Mouse (Mus musculus) hindbrain, embryonic 14.5 days (tissue): Measurements from ENCODE around the gene Rflnb. TPM values are rescaled to one million over a fixed set of nuclear protein-coding genes. Genes with fewer than 3 reads are reported as not detected.

Experiments used
- ATAC-seq: fragments of 200-750 bp; cut with Nextera tagmentation; 2 replicates; pipeline ENCODE4 v1.8.0; 2017; ENCODE audit warnings: moderate number of reproducible peaks, mild to moderate bottlenecking, moderate TSS enrichment, moderate library complexity; ENCODE audit not compliant: low FRiP score
- DNase-seq: peaks from one replicate; pipeline ENCODE4 v3.0.0-alpha.2; 2015; ENCODE audit warnings: low spot score
- H3K27ac ChIP-seq: fragments of 300-500 bp; sonication (generic); 2 replicates; pipeline ENCODE4 v1.5.1; 2014; ENCODE audit warnings: mild to moderate bottlenecking, moderate library complexity
- H3K27me3 ChIP-seq: fragments of 300-500 bp; sonication (generic); 2 replicates; pipeline ENCODE4 v1.6.1; 2014; ENCODE audit warnings: mild to moderate bottlenecking, low read length, mixed read lengths; ENCODE audit not compliant: control insufficient read depth, insufficient read depth
- H3K36me3 ChIP-seq: fragments of 300-500 bp; sonication (generic); replicated peaks from 2 replicates; pipeline ENCODE4 v1.6.1; 2014; ENCODE audit not compliant: control insufficient read depth, insufficient read depth
- H3K4me1 ChIP-seq: fragments of 300-500 bp; sonication (generic); replicated peaks from 2 replicates; pipeline ENCODE4 v1.6.1; 2014; ENCODE audit warnings: antibody characterized with exemption, low read length, mixed read lengths; ENCODE audit not compliant: control insufficient read depth, insufficient read depth
- H3K4me2 ChIP-seq: fragments of 300-500 bp; sonication (generic); replicated peaks from 2 replicates; pipeline ENCODE4 v1.6.1; 2014; ENCODE audit warnings: mild to moderate bottlenecking, moderate library complexity
- H3K4me3 ChIP-seq: fragments of 300-500 bp; sonication (generic); replicated peaks from 2 replicates; pipeline ENCODE4 v1.5.1; 2014; ENCODE audit warnings: mild to moderate bottlenecking, low read length
- H3K9ac ChIP-seq: fragments of 300-500 bp; sonication (generic); 2 replicates; pipeline ENCODE4 v1.6.1; 2014
- H3K9me3 ChIP-seq: fragments of 300-500 bp; sonication (generic); 2 replicates; pipeline ENCODE4 v1.6.1; 2016; ENCODE audit warnings: low read length; ENCODE audit not compliant: control insufficient read depth
- WGBS: fragments of 180-500 bp; shearing (Covaris S2); extraction: QIAGEN DNeasy Blood & Tissue Kit; methylation state at CpG from one replicate; pipeline ENCODE4 v1.1.7; 2014; 5-methylcytosine and 5-hydroxymethylcytosine counted together
- polyA plus RNA-seq: library from polyadenylated mRNA; unstranded; fragments of >200 nt; fragmentation: Nextera tagmentation; extraction: Ambion mirVana; gene quantifications from 2 replicates; pipeline ENCODE4 v1.2.1, GENCODE M21; 2014

Gene Rflnb
- polyA plus RNA-seq, 1 experiment from 2014 or later: 9.0 TPM

DNA sequence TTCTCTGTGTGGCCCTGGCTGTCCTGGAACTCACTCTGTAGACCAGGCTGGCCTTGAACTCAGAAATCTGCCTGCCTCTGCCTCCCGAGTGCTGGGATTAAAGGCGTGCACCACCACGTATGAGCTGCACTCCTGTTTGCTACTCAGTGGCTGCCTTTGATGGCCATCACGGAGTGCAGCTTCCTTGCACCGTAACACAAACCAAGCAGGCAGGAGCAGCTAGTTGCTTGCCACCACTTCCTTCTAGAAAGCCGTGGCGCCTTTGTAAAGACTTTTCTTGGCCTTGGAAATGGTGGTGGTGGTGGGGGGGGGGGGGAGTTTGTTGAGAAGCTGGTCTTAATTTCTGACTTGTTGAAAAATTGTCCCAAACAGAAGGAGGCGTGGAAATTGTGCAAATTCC lies 12.5 kb upstream of the Rflnb start:
- no peaks in the 10 kb centered on the region for H3K27me3 ChIP-seq
- DNase-seq (no peak), ATAC-seq (no peak)
- WGBS: 89% methylated on average over 8 of the region's 8 CpGs
- no peaks in the 10 kb centered on the region for H3K9me3 ChIP-seq
- H3K9ac ChIP-seq: no peak overlapping the region
- peaks cover 12% of the 10 kb centered on the region for H3K36me3 ChIP-seq
- H3K4me2 ChIP-seq: no peak overlapping the region
- peaks cover 14% of the 10 kb centered on the region for H3K4me1 ChIP-seq
- H3K27ac ChIP-seq: no peak overlapping the region
- H3K4me3 ChIP-seq: no peak overlapping the region

DNA sequence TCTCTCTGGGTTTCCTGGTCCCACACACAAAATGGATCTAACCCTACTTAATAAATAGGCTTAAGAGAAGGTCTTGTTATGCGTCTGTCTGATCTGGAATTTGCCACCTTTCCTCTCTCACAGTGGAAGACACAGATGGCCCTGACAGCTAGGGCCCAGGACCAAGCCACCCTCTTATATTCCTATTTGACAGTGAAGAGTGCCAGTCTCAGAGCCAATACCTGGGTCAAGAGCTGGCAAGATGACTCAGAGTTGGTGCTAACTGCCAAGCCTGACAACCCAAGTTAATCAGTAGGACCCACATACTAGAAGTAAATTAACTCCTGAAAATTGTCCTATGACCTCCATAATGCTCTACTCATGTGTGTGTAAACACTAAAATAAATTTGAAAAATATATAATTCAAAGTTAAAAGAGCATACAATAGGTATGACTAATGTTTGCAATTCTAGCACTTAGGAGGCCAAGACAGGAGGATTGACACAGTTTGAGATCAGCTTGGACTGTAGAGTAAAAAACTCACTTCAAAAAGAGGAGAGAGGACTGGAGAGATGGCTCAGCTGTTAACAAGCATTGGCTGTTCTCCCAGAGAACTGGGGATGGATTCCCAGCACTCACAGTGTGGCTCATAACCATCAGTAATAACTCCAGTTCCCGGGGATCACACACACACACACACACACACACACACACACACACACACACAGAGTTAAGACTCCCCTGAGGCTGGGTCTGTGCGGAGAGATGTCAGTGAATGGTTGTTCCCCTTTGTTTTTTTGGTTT lies 11.9 kb upstream of the Rflnb start:
- 87% methylated on average over 3 of the region's 3 CpGs for WGBS
- Histone ChIP-seq H3K4me1 (peaks cover 12% of the 10 kb centered on the region), H3K9me3 (no peaks in the 10 kb centered on the region), H3K36me3 (0 out of 2 replicates have a peak, but pooled peaks cover 7% of the 10 kb centered on the region), H3K27ac (no peak overlapping the region), H3K4me2 (no peak overlapping the region), H3K4me3 (no peak overlapping the region), H3K9ac (no peak overlapping the region), H3K27me3 (no peaks in the 10 kb centered on the region)
- no peak for DNase-seq
- no peak for ATAC-seq

DNA sequence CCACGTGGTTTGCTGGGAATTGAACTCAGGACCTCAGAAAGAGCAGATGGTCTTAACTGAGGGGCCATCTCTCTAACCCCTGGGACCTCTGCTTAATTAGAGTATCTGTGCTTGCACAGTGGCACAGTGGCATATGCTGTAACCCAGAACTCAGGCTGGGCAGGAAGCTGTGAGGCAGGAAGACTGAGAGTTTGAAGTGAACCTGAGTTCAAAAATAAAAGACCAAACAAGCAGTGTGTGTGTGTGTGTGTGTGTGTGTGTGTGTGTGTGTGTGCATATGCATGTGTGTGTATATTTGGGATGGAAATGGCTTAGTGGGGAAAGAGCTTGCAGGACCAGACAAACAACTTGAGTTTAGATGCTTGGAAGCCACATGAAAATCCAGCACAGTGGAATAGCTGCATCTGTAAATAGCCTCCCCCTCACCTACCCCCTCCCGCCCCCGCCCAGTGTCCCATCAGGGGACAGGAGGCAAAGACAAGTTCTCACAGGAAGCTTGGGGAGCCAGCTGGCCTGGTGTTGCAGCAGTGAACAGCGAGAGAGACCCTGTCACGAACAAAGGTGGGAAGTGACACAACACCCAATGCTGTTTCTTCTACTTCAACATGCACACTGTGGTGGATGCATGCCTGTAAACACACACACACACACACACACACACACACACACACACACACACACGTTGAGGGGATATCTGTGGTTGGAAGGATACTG lies 10.2 kb upstream of the Rflnb start:
- 63% methylated on average over 6 of the region's 6 CpGs for WGBS
- Histone ChIP-seq H3K9me3 (no peaks in the 10 kb centered on the region), H3K4me3 (no peak overlapping the region), H3K9ac (no peak overlapping the region), H3K4me1 (0 out of 2 replicates have a peak, but pooled peaks cover 7% of the 10 kb centered on the region), H3K4me2 (no peak overlapping the region), H3K27ac (no peak overlapping the region), H3K36me3 (no peaks in the 10 kb centered on the region), H3K27me3 (no peaks in the 10 kb centered on the region)
- ATAC-seq (no peak), DNase-seq (no peak)

DNA sequence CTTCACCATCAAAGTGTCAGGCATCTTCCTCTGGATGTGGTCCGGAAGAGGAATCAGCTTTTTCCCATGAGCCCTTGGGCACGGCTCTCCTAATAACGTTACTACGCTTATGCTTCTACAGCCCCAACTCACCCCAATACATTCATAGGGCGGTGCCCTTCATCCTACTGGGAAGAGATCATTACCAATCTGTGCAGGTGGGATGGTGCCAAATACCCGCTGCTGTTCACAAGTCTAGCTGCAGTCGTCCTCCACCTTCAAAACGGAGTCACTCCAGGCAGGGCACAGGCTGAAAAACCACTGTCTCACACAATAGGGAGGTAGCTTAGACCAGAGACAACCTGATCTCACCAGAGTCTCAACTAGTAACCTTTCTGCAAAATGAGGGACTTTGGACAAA lies 7.6 kb upstream of the Rflnb start:
- no peaks in the 10 kb centered on the region for H3K9me3 ChIP-seq
- H3K36me3 ChIP-seq: no peaks in the 10 kb centered on the region
- H3K4me1 ChIP-seq: no peaks in the 10 kb centered on the region
- H3K27ac ChIP-seq: no peak overlapping the region
- WGBS: 83% methylated on average over 8 of the region's 8 CpGs
- H3K4me3 ChIP-seq: no peak overlapping the region
- H3K4me2 ChIP-seq: no peak overlapping the region
- no peaks in the 10 kb centered on the region for H3K27me3 ChIP-seq
- no peak for DNase-seq
- no peak for ATAC-seq
- H3K9ac ChIP-seq: no peak overlapping the region

DNA sequence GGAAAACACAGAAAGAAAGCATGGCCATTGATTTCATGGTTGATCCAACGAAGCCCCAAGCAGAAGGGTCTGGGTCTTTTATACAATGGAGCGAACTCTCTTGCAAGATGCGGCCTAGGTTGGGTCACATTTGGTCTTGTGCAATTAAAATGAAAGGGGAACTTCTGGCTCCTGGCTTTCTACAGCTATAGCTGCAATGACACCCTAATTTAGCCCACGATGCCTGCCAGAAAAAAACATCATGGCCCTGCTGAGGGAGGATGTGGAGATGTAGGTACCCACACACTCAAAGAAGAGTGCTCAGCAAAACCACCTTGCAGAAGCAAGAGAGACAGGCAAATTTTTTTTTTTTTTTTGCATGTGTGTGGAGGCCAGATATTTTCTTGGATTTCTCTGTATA lies 6.3 kb upstream of the Rflnb start:
- Histone ChIP-seq H3K27ac (no peak overlapping the region), H3K4me3 (no peak overlapping the region), H3K36me3 (no peaks in the 10 kb centered on the region), H3K9ac (no peak overlapping the region), H3K4me1 (no peaks in the 10 kb centered on the region), H3K4me2 (no peak overlapping the region), H3K9me3 (no peaks in the 10 kb centered on the region), H3K27me3 (no peaks in the 10 kb centered on the region)
- no peak for ATAC-seq
- WGBS: 54% methylated on average over 4 of the region's 4 CpGs
- no peak for DNase-seq

DNA sequence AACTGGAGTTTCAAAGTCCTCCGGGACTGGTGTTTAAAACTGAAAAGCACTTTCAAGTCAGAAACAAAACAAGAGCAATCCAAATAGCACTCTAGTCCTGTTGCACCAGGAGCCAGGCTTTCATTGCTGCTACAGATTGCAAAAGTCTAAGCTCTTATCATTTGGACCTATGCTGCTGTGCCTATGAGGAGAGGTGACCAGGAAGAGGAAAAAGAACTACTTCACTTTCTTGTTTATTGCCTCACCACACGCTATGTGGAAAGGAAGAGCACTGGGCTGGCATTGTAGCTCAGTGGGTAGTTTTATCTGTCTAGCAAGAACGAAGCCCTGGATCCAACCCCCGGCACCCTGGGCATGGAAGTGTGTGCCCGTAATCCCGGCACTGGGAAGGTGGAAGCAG lies 5.8 kb upstream of the Rflnb start:
- H3K27ac ChIP-seq: no peak overlapping the region
- WGBS: 81% methylated on average over 6 of the region's 6 CpGs
- no peaks in the 10 kb centered on the region for H3K36me3 ChIP-seq
- H3K4me3 ChIP-seq: no peak overlapping the region
- no peaks in the 10 kb centered on the region for H3K4me1 ChIP-seq
- ATAC-seq: no peak
- H3K27me3 ChIP-seq: no peaks in the 10 kb centered on the region
- no peak overlapping the region for H3K9ac ChIP-seq
- no peak for DNase-seq
- no peak overlapping the region for H3K4me2 ChIP-seq
- no peaks in the 10 kb centered on the region for H3K9me3 ChIP-seq

DNA sequence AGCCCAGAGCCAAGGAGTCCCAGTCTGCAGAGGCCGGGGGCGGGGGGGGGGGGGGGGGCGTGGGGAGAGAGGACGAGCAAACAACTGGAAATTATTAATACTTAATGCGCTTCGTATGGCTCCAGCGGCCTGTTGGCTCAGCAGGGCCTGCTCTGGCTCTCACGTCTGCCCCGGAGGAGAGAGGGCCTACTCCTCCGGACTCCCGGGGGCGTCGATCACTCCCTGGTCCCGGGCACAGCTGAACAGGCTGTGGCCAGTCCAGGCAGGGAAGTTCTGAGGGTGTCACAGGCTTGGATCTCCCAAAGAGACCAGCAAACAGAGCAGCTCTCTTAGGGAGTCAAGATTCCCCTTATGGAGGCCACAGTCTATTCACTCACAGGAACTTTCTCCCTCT lies 487 bp upstream of the Rflnb start:
- H3K4me1 ChIP-seq: peaks cover 7% of the 10 kb centered on the region; the same call in 1 of the 2 replicates
- no peaks in the 10 kb centered on the region for H3K27me3 ChIP-seq
- H3K4me2 ChIP-seq: peak overlapping the region; percentile 95
- H3K36me3 ChIP-seq: no peaks in the 10 kb centered on the region
- 6% methylated on average over 11 of the region's 14 CpGs for WGBS
- peak overlapping the region; percentile 64 for H3K4me3 ChIP-seq
- H3K9me3 ChIP-seq: no peaks in the 10 kb centered on the region
- ATAC-seq: peak; percentile 36; the same call in 1 of the 2 replicates
- peak overlapping the region; percentile 65 for H3K9ac ChIP-seq
- H3K27ac ChIP-seq: no peak overlapping the region
- DNase-seq: no peak

DNA sequence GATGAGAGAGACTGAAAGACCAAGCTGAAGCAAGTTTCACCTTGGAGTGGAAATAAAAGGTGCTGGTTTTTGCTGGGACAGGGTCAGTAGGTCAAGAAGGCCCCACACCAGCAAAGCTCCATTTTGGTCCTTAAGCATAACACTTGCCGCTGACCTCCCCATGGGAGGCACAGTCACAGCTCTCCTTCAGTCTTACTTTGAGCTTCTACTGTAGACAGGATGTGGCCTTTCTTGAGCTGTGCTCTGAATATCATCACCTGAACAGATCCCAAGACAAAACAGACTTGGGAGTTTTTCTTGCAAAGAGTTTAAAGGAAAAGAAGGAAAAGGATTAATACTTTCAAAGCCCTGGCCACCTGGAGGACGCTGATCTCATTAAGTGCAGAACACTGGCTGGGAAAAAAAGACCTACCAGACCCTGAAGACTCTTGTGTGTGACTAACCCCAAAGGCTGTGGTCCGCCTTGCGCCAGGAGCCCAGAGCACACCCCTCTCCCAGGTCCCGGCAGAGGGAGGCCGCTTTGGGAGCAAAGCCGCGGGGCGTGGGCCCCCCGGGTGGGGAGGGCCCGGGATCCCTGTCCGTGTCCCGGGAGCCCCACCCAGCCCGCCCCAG lies 949 bp downstream of the Rflnb start:
- no peak overlapping the region for H3K27ac ChIP-seq
- H3K4me3 ChIP-seq: peak overlapping the region; percentile 64
- no peaks in the 10 kb centered on the region for H3K27me3 ChIP-seq
- ATAC-seq (peak; percentile 9; the same call in 1 of the 2 replicates), DNase-seq (no peak)
- no peaks in the 10 kb centered on the region for H3K36me3 ChIP-seq
- H3K4me1 ChIP-seq: peaks cover 7% of the 10 kb centered on the region; the same call in 1 of the 2 replicates
- H3K4me2 ChIP-seq: peak overlapping the region; percentile 95
- no peaks in the 10 kb centered on the region for H3K9me3 ChIP-seq
- peak overlapping the region; percentile 65 for H3K9ac ChIP-seq
- WGBS: 2% methylated on average over 13 of the region's 14 CpGs

DNA sequence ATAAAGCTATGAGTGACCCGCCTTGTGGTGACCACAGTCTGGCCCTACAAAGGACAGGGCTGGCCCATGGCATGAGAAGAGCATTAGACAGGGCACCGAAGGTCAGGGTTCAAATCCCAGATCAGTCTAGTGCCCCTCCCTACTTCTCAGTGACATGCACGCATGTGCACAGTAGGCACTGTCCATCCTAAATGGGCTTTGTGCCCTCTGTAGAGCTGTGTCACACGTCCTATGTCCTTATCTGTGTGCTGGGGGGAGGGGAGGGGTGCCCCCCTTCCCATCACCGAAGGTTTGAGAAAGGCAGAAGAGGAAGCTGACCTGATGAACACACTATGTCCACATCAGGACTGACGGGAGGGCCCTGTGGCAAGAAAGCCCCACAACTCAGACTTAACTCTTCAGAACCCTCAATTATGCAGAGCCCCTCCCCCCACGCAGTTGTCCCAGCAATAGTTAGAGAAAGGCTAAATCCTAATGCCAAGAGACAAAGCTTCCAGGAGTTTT lies 2.5 kb downstream of the Rflnb start:
- Histone ChIP-seq H3K9me3 (no peaks in the 10 kb centered on the region), H3K9ac (no peak overlapping the region)
- ATAC-seq: no peak

More for the DNA sequence above, 2.5 kb downstream of the Rflnb start:
- no peaks in the 10 kb centered on the region for H3K27me3 ChIP-seq
- H3K36me3 ChIP-seq: no peaks in the 10 kb centered on the region
- peaks cover 7% of the 10 kb centered on the region; the same call in 1 of the 2 replicates for H3K4me1 ChIP-seq
- no peak overlapping the region for H3K4me3 ChIP-seq
- 73% methylated on average over 7 of the region's 7 CpGs for WGBS
- no peak overlapping the region for H3K27ac ChIP-seq
- no peak overlapping the region for H3K4me2 ChIP-seq
- DNase-seq: no peak
